ENCODE assay signal across 9 mouse cellular contexts in the genomic region with DNA sequence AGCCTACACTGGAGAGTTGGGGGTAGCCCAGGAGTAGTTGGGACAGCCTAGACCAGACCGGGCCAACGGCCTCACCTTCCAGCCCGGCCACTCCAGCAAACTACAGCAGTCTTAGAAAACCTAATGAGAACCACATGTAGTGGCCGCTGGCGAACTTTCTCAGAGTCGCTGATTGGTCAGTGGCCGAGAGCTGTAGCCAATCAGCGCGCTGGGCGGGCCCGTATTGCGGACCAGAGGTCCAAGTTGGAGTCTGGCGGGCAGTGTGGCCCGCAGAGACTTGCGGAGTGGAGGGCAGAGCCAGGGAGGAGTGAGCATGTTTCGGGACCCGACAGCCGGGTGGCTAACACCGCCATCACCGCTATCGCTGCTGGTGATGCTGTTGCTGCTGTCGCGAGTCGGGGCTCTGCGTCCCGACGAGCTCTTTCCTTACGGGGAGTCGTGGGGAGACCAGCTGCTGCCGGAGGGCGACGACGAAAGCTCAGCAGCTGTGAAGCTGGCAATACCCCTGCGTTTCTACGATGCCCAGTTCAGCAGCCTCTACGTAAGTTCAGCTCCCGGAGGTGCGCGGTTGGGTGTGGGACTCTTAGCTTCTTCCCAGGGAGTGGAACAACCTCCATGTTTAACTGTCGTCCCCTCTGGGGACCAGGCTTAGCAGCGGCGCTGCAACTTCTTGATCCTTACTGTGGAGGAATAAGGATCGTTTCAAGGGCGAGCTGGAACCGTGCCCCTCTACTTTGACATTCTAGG. TPM values are rescaled to one million over a fixed set of nuclear protein-coding genes. Genes with fewer than 3 reads are reported as not detected.
A peak's percentile ranks its signal among the peaks of the same experiment; 100 is the strongest.
DNase-seq lines count a peak whose midpoint lies in the region; ATAC-seq and TF ChIP-seq lines count a peak whose summit lies in the region.
"Had no signal": no experiment of that assay in that cellular context is flagged by ENCODE, and none has a peak within 500 bp of the region (broad histone marks: within the 10 kb centered on the region; RNA-seq: fewer than 3 reads in every experiment).

A gene (plus strand): TSS at position 241 of the 747 bp plus-strand sequence.

- intact Hi-C loops in heart, postnatal 36 days (cut with DNase I) = loop anchor here (2.0 to 5.0 kb wide), 2 partner anchors 44 to 46 kb away; no protein-coding TSS in a partner anchor

- no peaks in the 10 kb centered on the region for H3K9me3 ChIP-seq in forebrain, postnatal 0 days (ENCODE audit: low read length)
- H3K9me3 ChIP-seq in lung, embryonic 14.5 days (ENCODE audit: low read depth, low read length) = no peaks in the 10 kb centered on the region

- peak within 1 kb of the TSS; percentile 50; the same call in 1 of the 2 replicates for H3K27ac ChIP-seq in forebrain, postnatal 0 days (ENCODE audit: low read depth, low read length)
- peak within 1 kb of the TSS; percentile 90 for H3K27ac ChIP-seq in lung, embryonic 14.5 days (ENCODE audit: low read depth)

- no peaks in the 10 kb centered on the region for H3K36me3 ChIP-seq in forebrain, postnatal 0 days (ENCODE audit: insufficient read depth)
- peaks cover 13% of the 10 kb centered on the region; the same call in 1 of the 2 replicates for H3K36me3 ChIP-seq in lung, embryonic 14.5 days (ENCODE audit: insufficient read depth)

- peak within 1 kb of the TSS; percentile 52 for H3K9ac ChIP-seq in forebrain, postnatal 0 days
- H3K9ac ChIP-seq in lung, embryonic 14.5 days = peak within 1 kb of the TSS; percentile 64

- peak within 1 kb of the TSS; percentile 87 for H3K4me2 ChIP-seq in forebrain, postnatal 0 days (ENCODE audit: low read depth)
- peak within 1 kb of the TSS; percentile 83 for H3K4me2 ChIP-seq in lung, embryonic 14.5 days

- no peaks in the 10 kb centered on the region; the same call in 1 of the 2 replicates for H3K4me1 ChIP-seq in forebrain, postnatal 0 days (ENCODE audit: insufficient read depth)
- H3K4me1 ChIP-seq in lung, embryonic 14.5 days (ENCODE audit: insufficient read depth) = peaks cover 13% of the 10 kb centered on the region; the same call in 1 of the 2 replicates

- ATAC-seq in CD4-positive, CD25-positive, alpha-beta regulatory T cell, adult 4 months = peak; percentile 62
- ATAC-seq in forebrain, postnatal 0 days = peak; percentile 86
- peak; percentile 96 for ATAC-seq in lung, embryonic 14.5 days (ENCODE audit: insufficient read depth)
- ATAC-seq in neutrophil, adult 5-6 weeks (ENCODE audit: extremely low read depth, insufficient number of reproducible peaks, low FRiP score, poor library complexity, severe bottlenecking) = peak; percentile 45
- ATAC-seq: Patski had no signal

- H3K27me3 ChIP-seq in forebrain, postnatal 0 days (ENCODE audit: insufficient read depth, low read length) = peaks cover 24% of the 10 kb centered on the region; the same call in 1 of the 2 replicates
- peaks cover 14% of the 10 kb centered on the region for H3K27me3 ChIP-seq in lung, embryonic 14.5 days (ENCODE audit: insufficient read depth, low read length)
- H3K27me3 ChIP-seq: Patski had no signal

- peak; percentile 35 for DNase-seq in c-Kit-positive CD71-positive TER-119-positive erythroid progenitor cells, embryonic 14.5 days (ENCODE audit: low spot score)
- DNase-seq in forebrain, postnatal 0 days = peak; percentile 71
- DNase-seq in heart, postnatal 36 days = peak; percentile 88 to 89
- peak; percentile 14 to 53 for DNase-seq in layer of hippocampus, adult 18-20 months (ENCODE audit: low spot score in 2 of 2)
- peak; percentile 98 for DNase-seq in lung, embryonic 14.5 days
- peak; percentile 11 to 14 for DNase-seq in thymus, adult 18-20 months

- WGBS in forebrain, postnatal 0 days = under 1% methylated on average over 45 of the region's 45 CpGs
- WGBS in lung, embryonic 14.5 days = under 1% methylated on average over 45 of the region's 45 CpGs

- H3K4me3 ChIP-seq in forebrain, postnatal 0 days (ENCODE audit: low read depth, low read length) = peak within 1 kb of the TSS; percentile 49
- peak within 1 kb of the TSS; percentile 59 for H3K4me3 ChIP-seq in lung, embryonic 14.5 days (ENCODE audit: low read depth, low read length)

- TF ChIP-seq CTCF in forebrain, postnatal 0 days (IDR thresholded peaks at IDR 0.05; ENCODE audit: low read depth) = no peak; the same call in 1 of the 2 replicates
- TF ChIP-seq CTCF in lung, embryonic 14.5 days (IDR thresholded peaks at IDR 0.05; ENCODE audit: low read depth) = no peak

RNA-seq across cellular contexts. Expression of the gene that starts here (rescaled TPM):
- 1 to 10 TPM; 1.1 to 5.1 TPM for polyA plus RNA-seq in CD4-positive, CD25-positive, alpha-beta regulatory T cell, adult 4 months (2017; shearing (Covaris generic))
- total RNA-seq in forebrain, postnatal 0 days (2014; rRNA removed) = 17.3 and 26.8 TPM in 2 replicates
- 18.5 and 18.6 TPM in 2 replicates for polyA plus RNA-seq in forebrain, postnatal 0 days (2015; fragmentation: Nextera tagmentation; extraction: Ambion mirVana)
- total RNA-seq in heart, postnatal 36 days (2021) = 10 to 100 TPM; 35.0 to 36.3 TPM
- total RNA-seq in layer of hippocampus, adult 18-20 months (2021) = 1 to 10 TPM; 1.6 to 3.0 TPM
- 111 and 117 TPM in 2 replicates for polyA plus RNA-seq in lung, embryonic 14.5 days (2014; fragmentation: Nextera tagmentation; extraction: Ambion mirVana)
- total RNA-seq in neutrophil, adult 5-6 weeks (2017) = 0.25 TPM in 1 of 2 replicates, not detected in the other

Comparison
In these comparisons a context has a peak if more than half of its experiments do, and no peak if none do; other contexts are left out.
1. Peak in every context shown above with its lines: DNase-seq, ATAC-seq, H3K4me3 ChIP-seq and H3K27ac ChIP-seq.
2. Peak in ATAC-seq in neutrophil, adult 5-6 weeks; RNA of the gene not detected or under 1 TPM.
3. ATAC-seq: peak in every context shown above with its lines; median percentile 96 in lung, embryonic 14.5 days; 86 in forebrain, postnatal 0 days; 62 in CD4-positive, CD25-positive, alpha-beta regulatory T cell, adult 4 months; 45 in neutrophil, adult 5-6 weeks.
4. DNase-seq: peak in every context shown above with its lines; median percentile 98 in lung, embryonic 14.5 days; 88 in heart, postnatal 36 days; 71 in forebrain, postnatal 0 days; 35 in c-Kit-positive CD71-positive TER-119-positive erythroid progenitor cells, embryonic 14.5 days; 34 in layer of hippocampus, adult 18-20 months; 12 in thymus, adult 18-20 months.